Mouse (Mus musculus) CD8-positive naive resting alpha-beta T cell, adult 2 months (primary cell): Measurements from ENCODE around the gene Dcbld1.

Source experiments
- DNase-seq, 2 experiments: peaks; one replicate each; pipeline ENCODE4 v3.0.0; 2022; ENCODE audit warnings: low read depth in 2 of 2, low spot score in 2 of 2

The Dcbld1 gene

GRCm38 (mm10) chr10:52233301-52233968 is at the start of gene Dcbld1:
Gene Dcbld1, plus strand, starts transcription at chr10:52233619.
- DNase-seq = peak; percentile 1 to 8

GRCm38 (mm10) chr10:52185900-52186299 is 47.5 kb upstream of the Dcbld1 start:
- no peak for DNase-seq

- DNase-seq = no peak
Observed at GRCm38 (mm10) chr10:52194957-52195852, 38.2 kb upstream of the Dcbld1 start, which contains the start of gene Ros1. Gene Ros1, minus strand, starts transcription at chr10:52195244.

GRCm38 (mm10) chr10:52204006-52204405 is 29.4 kb upstream of the Dcbld1 start:
- DNase-seq = no peak

DNA sequence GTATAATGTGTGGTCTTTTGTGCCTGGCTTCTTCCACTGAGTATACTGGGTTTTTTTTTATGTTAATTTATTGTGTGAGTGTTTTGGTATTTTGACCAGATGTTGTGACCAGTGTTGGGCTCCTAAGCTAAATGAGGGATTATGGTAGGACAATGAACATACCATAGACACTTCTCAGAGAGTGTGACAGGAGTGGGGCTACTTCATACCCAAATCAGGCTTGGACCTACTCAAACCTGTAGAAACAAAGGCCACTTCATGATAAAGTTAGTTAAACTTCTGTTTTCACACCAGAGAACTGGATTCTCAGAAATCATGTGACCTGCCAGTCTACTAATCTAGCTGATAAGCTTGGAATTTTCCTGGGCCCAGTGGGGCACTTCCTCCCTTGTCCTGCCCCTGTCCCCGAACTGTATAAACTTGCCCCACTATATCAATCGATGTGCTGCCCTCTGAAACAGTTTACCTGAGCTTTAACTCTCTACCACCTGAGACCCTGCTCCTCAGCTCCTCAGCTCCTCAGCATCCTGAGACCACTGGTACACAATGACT is 18.1 kb upstream of the Dcbld1 start:
- DNase-seq = no peak

DNA sequence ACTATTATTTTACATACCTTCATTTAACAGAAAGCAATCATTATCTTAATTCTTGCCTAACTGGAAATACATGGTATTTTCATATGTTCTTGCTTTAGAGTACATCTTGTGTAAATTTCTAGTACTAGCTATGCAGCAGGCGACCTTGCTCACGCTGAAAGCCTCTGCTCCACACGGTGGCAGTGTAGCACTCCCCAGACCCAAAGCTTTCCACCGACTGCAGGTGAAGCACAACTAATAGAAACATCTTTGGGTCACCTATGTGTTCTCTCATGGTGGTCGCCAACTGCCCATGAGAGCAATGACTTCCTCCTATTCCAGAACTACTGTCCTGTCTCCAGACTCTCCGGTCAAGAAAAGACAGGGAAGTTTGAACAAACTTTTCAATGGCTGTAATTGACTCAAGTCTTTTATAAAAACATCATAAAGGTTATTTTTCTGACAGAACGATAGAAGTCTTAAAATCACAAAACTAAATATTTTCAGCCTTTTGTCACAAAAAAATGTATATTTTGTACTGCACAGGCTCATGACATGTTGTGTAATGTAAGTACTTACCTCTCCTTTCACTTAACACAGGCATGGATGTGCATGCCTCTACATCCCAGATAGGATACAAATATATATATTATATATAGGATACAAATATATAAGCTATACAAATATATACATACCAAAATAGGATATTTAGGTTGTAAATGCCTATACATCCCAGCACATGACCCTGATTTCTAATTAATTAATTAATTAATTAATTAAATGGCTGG is 16.4 kb upstream of the Dcbld1 start:
- no peak for DNase-seq

DNA sequence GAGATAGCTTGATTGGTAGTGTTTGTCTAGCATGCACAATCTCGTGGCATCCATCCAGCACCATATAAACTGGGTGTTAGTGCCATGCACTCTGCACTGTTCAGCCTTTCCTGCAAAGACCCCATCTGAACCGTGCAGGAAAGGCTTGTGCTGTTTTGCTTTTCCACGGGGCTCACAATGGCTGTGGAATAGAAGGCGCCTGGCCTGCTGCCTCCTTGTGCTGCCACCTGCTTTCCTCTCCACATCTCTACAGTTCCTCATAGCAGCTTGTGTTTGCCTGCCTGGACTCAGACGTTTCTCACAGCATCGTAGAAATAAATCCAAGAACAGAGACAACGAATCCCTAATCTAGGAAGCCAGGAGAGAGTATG is 15.9 kb upstream of the Dcbld1 start:
- no peak for DNase-seq

- no peak for DNase-seq
Observed at GRCm38 (mm10) chr10:52219600-52219999, 13.8 kb upstream of the Dcbld1 start.

- no peak for DNase-seq
Observed at GRCm38 (mm10) chr10:52232196-52233176, 933 bp upstream of the Dcbld1 start.

- peak; percentile 7 to 11 for DNase-seq
Observed at GRCm38 (mm10) chr10:52233969-52234653, 692 bp downstream of the Dcbld1 start.

DNA sequence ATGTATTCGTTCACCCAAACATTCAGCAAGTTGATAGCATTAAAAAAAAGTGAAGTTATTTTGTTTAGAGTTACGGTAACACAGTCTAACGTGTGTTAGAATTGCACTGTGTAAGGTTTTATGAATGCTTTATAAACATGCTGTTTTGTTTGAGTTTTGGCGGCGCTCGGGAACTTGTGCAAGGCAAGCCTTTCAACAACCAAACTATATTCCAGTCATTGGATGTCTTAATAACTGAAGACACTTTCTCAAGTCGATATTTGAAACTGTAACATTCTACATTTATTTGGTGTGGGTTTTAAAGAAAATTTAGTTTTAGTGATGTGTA is 1.2 kb downstream of the Dcbld1 start:
- no peak for DNase-seq

- DNase-seq = no peak
Observed at GRCm38 (mm10) chr10:52235461-52235860, 2.0 kb downstream of the Dcbld1 start.

DNA sequence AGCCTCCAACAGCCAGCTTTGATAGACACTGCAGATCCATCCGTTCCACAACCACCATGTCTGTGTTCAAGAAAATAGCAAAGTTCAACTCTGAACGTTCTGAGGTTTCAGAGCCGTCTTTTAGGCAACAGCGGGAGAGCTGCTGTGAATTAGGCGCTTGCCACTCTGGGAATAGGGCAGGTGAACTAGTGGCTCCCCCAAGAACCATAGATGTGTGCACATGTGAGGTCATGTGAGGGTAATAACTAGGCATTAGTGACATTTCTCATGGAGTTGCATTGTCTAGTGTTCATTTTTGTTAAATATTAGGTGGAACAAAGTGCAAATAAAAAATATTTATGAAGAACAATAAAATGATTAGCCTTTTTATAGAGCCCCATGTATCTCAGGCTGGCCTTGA is 8.6 kb downstream of the Dcbld1 start:
- no peak for DNase-seq

DNA sequence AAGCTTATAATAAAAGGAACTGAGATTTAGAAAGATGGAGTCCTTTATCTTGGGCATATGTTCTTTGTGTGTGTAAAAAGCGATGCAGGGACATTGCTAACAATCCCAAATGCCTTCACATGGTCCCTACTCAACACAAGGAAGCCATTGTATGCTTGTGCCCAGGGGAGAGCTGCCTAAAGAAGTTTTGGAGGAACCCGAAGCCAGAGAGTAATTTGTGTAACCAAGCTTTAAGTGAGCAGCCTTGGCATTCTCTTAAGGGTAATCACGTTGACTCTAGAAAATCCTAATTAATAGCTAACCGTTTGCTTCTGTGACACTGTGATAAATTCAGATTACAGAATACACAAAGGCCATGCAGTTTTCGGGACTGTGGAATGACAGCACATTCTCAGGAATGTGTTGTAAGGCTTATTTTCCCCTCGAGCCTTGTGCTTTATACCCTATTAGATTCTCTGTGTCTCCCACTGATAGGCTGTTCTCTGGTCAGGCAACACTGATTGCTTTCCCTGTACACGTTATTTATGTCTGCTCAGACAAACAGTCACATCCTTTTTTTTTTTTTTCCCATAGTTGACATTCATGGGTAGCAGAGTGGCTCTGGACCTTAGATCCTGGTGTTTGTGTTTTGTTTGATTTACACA is 9.4 kb downstream of the Dcbld1 start:
- DNase-seq = no peak

DNA sequence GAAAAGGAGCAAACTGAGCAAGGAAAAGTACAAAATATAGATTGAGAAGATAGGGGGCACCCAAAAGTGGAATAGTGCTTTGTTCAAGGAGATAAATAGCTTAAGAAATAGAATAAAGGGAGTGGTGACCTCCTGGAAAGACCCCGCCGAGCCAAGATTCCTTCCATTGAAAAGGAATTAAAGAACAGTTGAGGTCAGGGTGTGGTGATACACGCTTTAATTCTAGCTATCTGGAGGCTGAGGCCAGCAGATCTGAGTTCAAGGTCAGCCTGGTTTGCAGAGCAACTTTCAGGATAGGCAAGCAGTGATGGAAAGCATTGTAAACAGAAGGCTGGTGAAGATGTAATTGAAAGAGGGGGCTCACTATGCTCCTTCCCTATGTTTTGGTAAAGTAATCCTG is 12.8 kb downstream of the Dcbld1 start:
- no peak for DNase-seq

DNA sequence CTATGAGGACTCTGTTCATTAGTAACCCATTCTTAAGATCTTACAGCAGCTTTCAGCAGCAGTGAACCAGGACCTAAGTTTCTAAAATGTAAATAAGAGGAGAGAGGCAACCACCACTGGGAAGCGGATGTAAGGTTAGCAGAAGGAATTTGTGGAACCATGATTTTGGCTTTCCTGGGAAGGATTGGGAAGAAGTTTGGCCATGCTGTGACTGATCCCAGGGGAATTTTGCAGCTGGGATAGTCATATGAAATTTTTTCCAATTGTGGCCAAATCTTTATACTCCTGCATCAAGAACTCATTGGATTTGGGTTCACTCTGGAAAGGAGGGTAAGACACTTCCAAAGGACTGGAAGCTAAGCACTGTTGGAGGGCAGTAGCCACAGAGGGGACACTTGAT is 18.8 kb downstream of the Dcbld1 start:
- DNase-seq = no peak

DNA sequence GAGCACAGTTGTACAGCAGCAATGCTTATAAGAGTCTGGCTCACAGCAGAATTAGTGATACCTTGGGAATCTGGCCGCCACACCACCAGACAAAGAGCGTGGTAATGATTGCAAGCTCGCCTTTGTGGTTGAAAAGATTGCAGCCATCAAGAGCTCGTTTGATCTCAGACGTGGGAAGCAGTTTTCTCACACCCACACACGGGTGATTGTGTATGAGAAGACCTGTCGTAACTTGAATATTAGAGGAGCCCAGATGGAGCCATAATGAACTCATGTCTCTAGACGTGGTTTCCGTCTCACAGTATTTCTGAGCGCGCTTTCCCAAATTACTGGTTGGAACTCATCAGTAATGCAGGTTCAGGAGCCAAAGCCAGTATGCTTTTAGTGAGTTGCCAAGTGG is 20.0 kb downstream of the Dcbld1 start:
- DNase-seq = no peak

DNA sequence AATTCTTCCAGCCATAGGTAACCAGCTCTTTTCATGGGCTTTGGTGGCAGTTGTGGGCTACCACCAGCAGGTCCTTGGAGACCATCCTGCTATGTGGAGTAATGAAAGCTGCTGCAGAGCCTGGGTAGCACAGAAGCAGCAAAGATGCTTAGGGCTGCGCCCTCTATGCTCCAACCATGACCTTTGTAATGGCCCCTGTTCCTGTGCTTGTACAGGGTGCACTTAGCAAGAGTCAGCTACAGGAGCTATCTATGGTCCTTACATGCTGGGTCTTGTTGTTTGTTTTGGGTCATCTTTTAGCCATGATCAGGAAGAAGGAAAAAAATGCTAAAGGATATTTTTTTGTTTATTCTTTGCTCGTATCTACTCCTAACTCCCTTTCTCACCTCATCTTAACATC is 24.3 kb downstream of the Dcbld1 start:
- DNase-seq = no peak

GRCm38 (mm10) chr10:52258180-52258948 is 24.9 kb downstream of the Dcbld1 start:
- DNase-seq = no peak
